Mouse (Mus musculus) megakaryocyte-erythroid progenitor cell, adult 5-6 weeks (primary cell): ENCODE measurements around the gene Josd2. TPM values are rescaled to one million over a fixed set of nuclear protein-coding genes. Genes with fewer than 3 reads are reported as not detected.

Experiments used
- ATAC-seq: replicated peaks from 2 replicates; pipeline ENCODE4 v1.8.0; 2016; ENCODE audit warnings: mild to moderate bottlenecking, inconsistent platforms; ENCODE audit not compliant: severe bottlenecking, poor library complexity, low FRiP score, low TSS enrichment
- total RNA-seq, 2 experiments: library from RNA; stranded (forward) in 1 of 2; stranded (reverse) in 1 of 2; fragments of 200-1000, 215-1000 nt in 1 of 2; fragments of >200 nt in 1 of 2; fragmentation: Nextera tagmentation in 1 of 2; gene quantifications; 2 replicates each; pipeline ENCODE4 v1.2.3; 2014 to 2017

The Josd2 gene
- total RNA-seq, 2 experiments from 2014 or later = 25.0 to 96.5 TPM

GRCm38 (mm10) chr7:44444886-44445527 lies 22.8 kb upstream of the Josd2 start:
- ATAC-seq = no peak

GRCm38 (mm10) chr7:44445528-44445923 lies 22.3 kb upstream of the Josd2 start:
- ATAC-seq = no peak

GRCm38 (mm10) chr7:44446070-44446855 lies 21.5 kb upstream of the Josd2 start:
- ATAC-seq = no peak

- ATAC-seq = no peak
Observed at GRCm38 (mm10) chr7:44453256-44453655, 14.5 kb upstream of the Josd2 start.

GRCm38 (mm10) chr7:44456302-44456701 lies 11.5 kb upstream of the Josd2 start:
- no peak for ATAC-seq

- ATAC-seq = no peak
Observed at GRCm38 (mm10) chr7:44460067-44460466, 7.7 kb upstream of the Josd2 start.

GRCm38 (mm10) chr7:44460767-44461502 lies 6.8 kb upstream of the Josd2 start:
- ATAC-seq = no peak

GRCm38 (mm10) chr7:44461503-44462217 lies 6.1 kb upstream of the Josd2 start:
- ATAC-seq = no peak

GRCm38 (mm10) chr7:44462218-44463055 lies 5.3 kb upstream of the Josd2 start:
- peak; percentile 71 for ATAC-seq

- ATAC-seq = no peak
Observed at GRCm38 (mm10) chr7:44463056-44463425, 4.7 kb upstream of the Josd2 start.

GRCm38 (mm10) chr7:44463556-44464225 lies 4.1 kb upstream of the Josd2 start:
- no peak for ATAC-seq

- ATAC-seq = no peak
Observed at GRCm38 (mm10) chr7:44464511-44464910, 3.3 kb upstream of the Josd2 start.

GRCm38 (mm10) chr7:44465111-44465510 lies 2.7 kb upstream of the Josd2 start, which contains the start of gene Aspdh:
Gene Aspdh, plus strand, starts transcription at chr7:44465391.
- ATAC-seq = no peak

GRCm38 (mm10) chr7:44466006-44466887 lies 1.5 kb upstream of the Josd2 start:
- ATAC-seq = no peak

- no peak for ATAC-seq
Observed at GRCm38 (mm10) chr7:44466888-44467311, 880 bp upstream of the Josd2 start.

GRCm38 (mm10) chr7:44468644-44469285 lies 985 bp downstream of the Josd2 start:
- no peak for ATAC-seq
